In genomic region chr6:54763669-54764068, GRCm38 (mm10) we compare ENCODE assay signal across 24 mouse cellular contexts. TPM values are rescaled to one million over a fixed set of nuclear protein-coding genes. Genes with fewer than 3 reads are reported as not detected.
DNase-seq lines count a peak whose midpoint lies in the region; ATAC-seq and TF ChIP-seq lines count a peak whose summit lies in the region.
"Had no signal": no experiment of that assay in that cellular context is flagged by ENCODE, and none has a peak within 500 bp of the region (broad histone marks: within the 10 kb centered on the region; RNA-seq: fewer than 3 reads in every experiment).

No protein-coding gene starts in this region.

- peaks cover 40% of the 10 kb centered on the region for H3K4me1 ChIP-seq in forebrain, embryonic 15.5 days
- H3K4me1 ChIP-seq in forebrain, embryonic 14.5 days (ENCODE audit: control insufficient read depth, insufficient read depth, low read length), result peaks cover 17% of the 10 kb centered on the region
- peaks cover 5% of the 10 kb centered on the region; the same call in 1 of the 2 replicates for H3K4me1 ChIP-seq in intestine, embryonic 15.5 days (replicated peaks)
- H3K4me1 ChIP-seq in intestine, postnatal 0 days (replicated peaks; ENCODE audit: control insufficient read depth, insufficient read depth, low read length), result peaks cover 3% of the 10 kb centered on the region

- H3K4me2 ChIP-seq in forebrain, embryonic 15.5 days (replicated peaks), result no peak overlapping the region
- no peak overlapping the region for H3K4me2 ChIP-seq in forebrain, embryonic 14.5 days (ENCODE audit: low read length)
- H3K4me2 ChIP-seq in intestine, embryonic 15.5 days (replicated peaks), result no peak overlapping the region
- no peak overlapping the region for H3K4me2 ChIP-seq in intestine, postnatal 0 days (replicated peaks; ENCODE audit: low read depth)
- H3K4me2 ChIP-seq: embryonic facial prominence, embryonic 12.5 days; forebrain, embryonic 13.5 days had no signal

- no peaks in the 10 kb centered on the region for H3K9me3 ChIP-seq in forebrain, embryonic 15.5 days
- H3K9me3 ChIP-seq in forebrain, embryonic 14.5 days (replicated peaks; ENCODE audit: control insufficient read depth, low read length), result no peaks in the 10 kb centered on the region
- H3K9me3 ChIP-seq in intestine, embryonic 15.5 days, result no peaks in the 10 kb centered on the region
- H3K9me3 ChIP-seq in intestine, postnatal 0 days (ENCODE audit: control insufficient read depth), result no peaks in the 10 kb centered on the region
- H3K9me3 ChIP-seq: embryonic facial prominence, embryonic 10.5 days; embryonic facial prominence, embryonic 12.5 days; forebrain, embryonic 13.5 days; G1E had no signal

- TF ChIP-seq CTCF in intestine, postnatal 0 days (IDR thresholded peaks at IDR 0.05; ENCODE audit: low read depth), result no peak

- no peak overlapping the region for H3K4me3 ChIP-seq in forebrain, embryonic 15.5 days
- no peak overlapping the region for H3K4me3 ChIP-seq in forebrain, embryonic 14.5 days (ENCODE audit: low read depth, low read length)
- no peak overlapping the region for H3K4me3 ChIP-seq in intestine, embryonic 15.5 days (replicated peaks)
- no peak overlapping the region for H3K4me3 ChIP-seq in intestine, postnatal 0 days (ENCODE audit: low read depth, low read length)
- H3K4me3 ChIP-seq: embryonic facial prominence, embryonic 10.5 days; embryonic facial prominence, embryonic 12.5 days; forebrain, embryonic 13.5 days had no signal

- no peak for DNase-seq in forebrain, embryonic 14.5 days (ENCODE audit: low spot score)
- DNase-seq in kidney, adult 18-20 months, result no peak
- no peak for DNase-seq in frontal cortex, postnatal 36 days (ENCODE audit: low spot score in 2 of 2)
- DNase-seq: adrenal gland, adult 8-10 months; adrenal gland, postnatal 14 days; adrenal gland, postnatal 36 days; B cell, adult 2 months; cerebellum, adult 11-12 months; cerebellum, adult 2 months; cerebellum, adult 9-10 months; cerebellum, postnatal 10 days; cerebellum, postnatal 25 days; forebrain, postnatal 0 days had no signal

- WGBS in forebrain, embryonic 15.5 days, result 90% methylated on average over 4 of the region's 4 CpGs
- 89% methylated on average over 4 of the region's 4 CpGs for WGBS in forebrain, embryonic 14.5 days
- 57% methylated on average over 4 of the region's 4 CpGs for WGBS in intestine, embryonic 15.5 days
- 45% methylated on average over 4 of the region's 4 CpGs for WGBS in intestine, postnatal 0 days

- H3K27me3 ChIP-seq in forebrain, embryonic 15.5 days, result no peaks in the 10 kb centered on the region
- no peaks in the 10 kb centered on the region for H3K27me3 ChIP-seq in forebrain, embryonic 14.5 days (replicated peaks; ENCODE audit: control insufficient read depth, insufficient read depth, low read length)
- no peaks in the 10 kb centered on the region for H3K27me3 ChIP-seq in intestine, embryonic 15.5 days (replicated peaks)
- no peaks in the 10 kb centered on the region for H3K27me3 ChIP-seq in intestine, postnatal 0 days (replicated peaks; ENCODE audit: control insufficient read depth, insufficient read depth, low read length)
- H3K27me3 ChIP-seq: CH12.LX, Patski had no signal

- ATAC-seq in forebrain, embryonic 15.5 days (replicated peaks), result no peak
- ATAC-seq in forebrain, embryonic 14.5 days, result no peak
- ATAC-seq in intestine, embryonic 15.5 days, result peak; percentile 69
- peak; percentile 81 for ATAC-seq in intestine, postnatal 0 days
- ATAC-seq: activated CD4-positive, CD25-positive, alpha-beta regulatory T cell, adult 4 months; CD4-positive, CD25-positive, alpha-beta regulatory T cell, adult 4 months; forebrain, embryonic 13.5 days; forebrain, postnatal 0 days; Patski had no signal

- 0 out of 2 replicates have a peak overlapping the region, but pooled peaks have one; percentile 21 for H3K27ac ChIP-seq in forebrain, embryonic 15.5 days (replicated peaks)
- H3K27ac ChIP-seq in forebrain, embryonic 14.5 days (ENCODE audit: low read depth, low read length), result no peak overlapping the region
- H3K27ac ChIP-seq in intestine, embryonic 15.5 days, result no peak overlapping the region
- H3K27ac ChIP-seq in intestine, postnatal 0 days (ENCODE audit: low read depth, low read length), result no peak overlapping the region
- H3K27ac ChIP-seq: embryonic facial prominence, embryonic 10.5 days; embryonic facial prominence, embryonic 12.5 days; forebrain, embryonic 13.5 days had no signal

- no peaks in the 10 kb centered on the region for H3K36me3 ChIP-seq in forebrain, embryonic 15.5 days
- H3K36me3 ChIP-seq in forebrain, embryonic 14.5 days (ENCODE audit: control insufficient read depth, insufficient read depth, low read length), result no peaks in the 10 kb centered on the region
- no peaks in the 10 kb centered on the region for H3K36me3 ChIP-seq in intestine, embryonic 15.5 days
- no peaks in the 10 kb centered on the region for H3K36me3 ChIP-seq in intestine, postnatal 0 days (ENCODE audit: control insufficient read depth, insufficient read depth)
- H3K36me3 ChIP-seq: embryonic facial prominence, embryonic 10.5 days; embryonic facial prominence, embryonic 12.5 days; G1E had no signal

- H3K9ac ChIP-seq in forebrain, embryonic 15.5 days (replicated peaks), result no peak overlapping the region
- no peak overlapping the region for H3K9ac ChIP-seq in forebrain, embryonic 14.5 days (ENCODE audit: low read length)
- no peak overlapping the region for H3K9ac ChIP-seq in intestine, embryonic 15.5 days
- no peak overlapping the region for H3K9ac ChIP-seq in intestine, postnatal 0 days (ENCODE audit: low read depth, low read length)
- H3K9ac ChIP-seq: embryonic facial prominence, embryonic 12.5 days; forebrain, embryonic 13.5 days; forebrain, postnatal 0 days had no signal

RNA-seq across cellular contexts. Expression of gene Znrf2, which starts 53.0 kb away (rescaled TPM):
- 18.4 and 22.0 TPM in 2 replicates for polyA plus RNA-seq in forebrain, embryonic 15.5 days (2015; fragmentation: Nextera tagmentation; extraction: Ambion mirVana)
- polyA plus RNA-seq in forebrain, embryonic 14.5 days (2014; fragmentation: Nextera tagmentation; extraction: Ambion mirVana), result 16.5 and 17.9 TPM in 2 replicates
- polyA plus RNA-seq in intestine, embryonic 15.5 days (2015; fragmentation: Nextera tagmentation; extraction: Ambion mirVana), result 5.8 and 6.5 TPM in 2 replicates
- 7.8 and 8.5 TPM in 2 replicates for polyA plus RNA-seq in intestine, postnatal 0 days (2015; fragmentation: Nextera tagmentation; extraction: Ambion mirVana)

Comparison
In these comparisons a context has a peak if more than half of its experiments do, and no peak if none do; other contexts are left out.
1. ATAC-seq: peak in intestine, embryonic 15.5 days (single experiment) and intestine, postnatal 0 days (single experiment); none in forebrain, embryonic 15.5 days (single experiment) and forebrain, embryonic 14.5 days (single experiment).